Mouse (Mus musculus): Measurements from ENCODE around the gene Kbtbd4. TPM values are rescaled to one million over a fixed set of nuclear protein-coding genes. Genes with fewer than 3 reads are reported as not detected.

Gene Kbtbd4
- total RNA-seq, 2 experiments from 2014 or later, result 40.9 to 43.6 TPM

DNA sequence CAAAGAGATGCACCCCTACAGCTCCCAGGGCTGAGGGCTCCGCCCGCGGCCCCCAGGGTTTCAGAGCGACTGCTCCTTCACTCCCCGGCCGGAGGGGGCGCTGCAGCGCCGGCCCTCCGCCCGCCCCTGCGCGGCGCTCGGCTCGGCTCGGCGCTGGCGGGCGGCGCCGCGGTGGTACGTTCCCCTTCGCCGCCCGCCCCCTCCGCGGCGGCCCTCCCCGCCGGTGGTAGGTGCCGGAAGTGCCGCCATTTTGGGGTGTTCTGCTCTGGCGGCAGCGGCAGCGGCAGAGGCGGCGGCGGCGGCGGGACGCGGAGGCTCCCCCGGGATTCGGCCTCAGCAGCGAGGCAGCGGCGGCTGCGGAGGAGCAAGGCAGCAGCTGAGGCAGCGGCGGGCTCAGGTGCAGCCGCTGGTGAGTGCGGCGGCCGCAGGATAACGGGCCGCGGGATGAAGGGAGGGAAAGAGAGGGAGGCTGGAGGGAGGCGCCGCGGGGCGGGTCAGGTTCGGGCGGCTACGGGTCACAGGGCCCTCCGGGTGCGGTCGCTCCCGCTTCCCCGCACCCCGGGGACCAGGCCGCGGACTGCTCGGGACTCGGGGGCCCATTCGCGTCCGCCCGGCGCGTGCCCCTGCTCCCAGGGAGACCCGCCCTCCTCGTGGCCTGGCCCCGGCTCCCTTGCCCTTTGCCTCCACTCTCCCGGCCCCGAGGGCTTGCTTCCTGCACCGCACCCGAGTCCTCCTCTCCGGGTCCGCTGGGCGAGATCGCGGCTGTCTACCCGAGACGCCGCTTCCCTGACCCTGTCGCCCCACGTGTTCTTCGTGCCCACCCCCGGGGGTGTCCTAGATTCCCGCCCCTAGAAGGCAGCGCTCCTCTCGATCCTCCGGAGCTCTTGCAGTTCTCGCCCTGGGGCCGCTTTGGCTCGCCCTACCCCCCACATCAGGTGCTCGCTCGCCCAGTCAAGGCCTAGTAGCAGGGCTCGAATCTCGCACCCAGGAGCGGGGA lies 36.0 kb downstream of the Kbtbd4 start, which contains the start of gene Celf1:
Celf1 (plus strand) TSS at position 150 of the 997 bp plus-strand sequence.
- intact Hi-C loops (cut with DNase I), result no loop called here
- DNase-seq (ENCODE audit: extremely low spot score in 1 of 2, low spot score in 2 of 2), result peak; percentile 66 to 92

GRCm38 (mm10) chr2:90941744-90942143 lies 37.2 kb downstream of the Kbtbd4 start:
- DNase-seq (ENCODE audit: extremely low spot score in 1 of 2, low spot score in 2 of 2), result no peak
- intact Hi-C loops (cut with DNase I), result no loop called here

DNA sequence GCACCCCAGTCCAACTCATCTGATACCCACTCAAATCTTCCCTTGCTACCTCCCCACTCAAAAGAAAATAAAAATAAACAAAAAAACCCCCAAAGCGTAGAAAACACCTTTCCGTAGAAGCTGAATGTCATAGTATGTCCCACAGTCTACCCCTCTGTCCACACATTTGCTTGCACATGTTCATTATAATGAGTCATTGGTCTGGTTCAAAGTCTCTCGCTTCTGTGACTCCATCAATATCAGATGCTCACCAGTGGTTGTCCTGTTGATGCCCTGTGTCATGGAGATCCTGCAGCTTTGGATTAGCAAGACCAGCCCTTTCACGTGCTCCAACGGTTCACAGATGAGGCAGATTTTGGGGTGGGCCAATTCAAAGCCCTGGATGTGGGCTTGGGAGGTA lies 45.6 kb downstream of the Kbtbd4 start:
- intact Hi-C loops (cut with DNase I), result no loop called here
- DNase-seq (ENCODE audit: extremely low spot score in 1 of 2, low spot score in 2 of 2), result no peak

DNA sequence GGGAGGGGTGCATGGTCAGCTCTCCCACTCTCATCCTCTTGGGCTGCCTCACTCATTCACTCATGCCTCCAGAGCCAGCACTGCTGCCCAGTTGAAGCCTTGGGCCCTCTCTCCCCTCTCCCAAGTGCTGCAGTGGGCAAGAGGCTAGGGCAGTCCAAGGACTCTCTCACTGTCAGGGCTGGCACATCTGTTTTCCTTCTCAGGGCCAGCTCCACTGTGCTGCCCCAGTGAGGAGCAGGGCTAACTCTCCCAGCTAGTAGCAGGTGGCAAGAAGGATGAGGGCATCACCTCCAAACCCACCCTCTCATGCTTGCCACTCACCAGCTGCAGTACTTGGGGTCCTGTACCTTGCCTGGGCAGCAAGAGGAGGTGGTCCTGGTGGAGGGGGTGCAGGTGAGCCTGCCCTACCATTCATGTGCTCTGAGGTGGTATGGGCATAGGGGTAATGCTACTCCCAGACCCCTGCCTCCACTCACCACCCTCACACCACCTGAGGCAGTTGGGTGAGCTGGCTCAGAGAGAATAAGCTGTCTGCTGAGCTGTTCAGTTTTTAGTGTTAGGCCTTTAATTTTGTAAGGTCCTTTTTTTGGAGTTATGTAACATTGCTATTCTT lies 46.1 kb downstream of the Kbtbd4 start:
- no peak for DNase-seq (ENCODE audit: extremely low spot score in 1 of 2, low spot score in 2 of 2)
- intact Hi-C loops (cut with DNase I), result no loop called here

GRCm38 (mm10) chr2:90953461-90953860 lies 48.9 kb downstream of the Kbtbd4 start:
- intact Hi-C loops (cut with DNase I), result no loop called here
- no peak for DNase-seq (ENCODE audit: extremely low spot score in 1 of 2, low spot score in 2 of 2)

DNA sequence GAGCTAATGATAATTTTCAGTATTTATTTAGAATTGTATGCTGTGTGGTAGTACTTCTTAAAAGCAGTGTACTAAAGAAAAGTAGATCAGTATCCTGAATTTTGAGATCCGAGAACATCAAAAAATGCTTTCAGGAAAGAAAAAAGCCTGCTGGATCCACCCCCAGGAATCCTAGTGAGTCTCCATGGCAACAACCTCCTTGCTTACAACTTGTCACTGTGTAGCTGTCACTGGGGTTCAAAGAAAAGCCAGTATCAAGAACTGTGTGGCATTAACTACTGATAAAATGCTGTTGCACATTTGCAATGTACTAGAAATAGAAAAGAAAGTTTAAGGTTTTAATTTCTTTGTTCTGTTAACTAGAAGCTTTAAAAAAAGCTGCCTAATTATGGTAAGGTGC lies 51.5 kb downstream of the Kbtbd4 start:
- intact Hi-C loops (cut with DNase I), result no loop called here
- DNase-seq (ENCODE audit: extremely low spot score in 1 of 2, low spot score in 2 of 2), result no peak

DNA sequence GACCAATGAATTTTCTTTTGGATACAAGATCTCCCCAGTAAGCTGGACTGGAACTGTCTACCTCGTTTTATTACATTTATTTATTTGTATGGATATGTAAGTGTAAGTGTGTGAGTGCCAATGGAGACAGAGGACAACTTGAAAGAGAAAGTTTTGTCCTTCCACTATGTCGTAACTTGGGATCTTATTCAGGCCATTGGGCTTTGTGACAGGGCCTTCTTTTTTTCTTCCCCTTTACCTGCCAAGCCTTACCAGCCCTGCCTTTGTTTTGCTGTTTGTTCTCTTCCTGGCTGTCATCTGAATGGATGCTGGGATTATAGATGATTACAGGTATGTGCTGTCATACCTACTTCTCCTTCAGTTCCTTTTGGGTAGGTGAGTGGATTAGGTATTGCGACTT lies 54.3 kb downstream of the Kbtbd4 start:
- intact Hi-C loops (cut with DNase I), result no loop called here
- no peak for DNase-seq (ENCODE audit: extremely low spot score in 1 of 2, low spot score in 2 of 2)

DNA sequence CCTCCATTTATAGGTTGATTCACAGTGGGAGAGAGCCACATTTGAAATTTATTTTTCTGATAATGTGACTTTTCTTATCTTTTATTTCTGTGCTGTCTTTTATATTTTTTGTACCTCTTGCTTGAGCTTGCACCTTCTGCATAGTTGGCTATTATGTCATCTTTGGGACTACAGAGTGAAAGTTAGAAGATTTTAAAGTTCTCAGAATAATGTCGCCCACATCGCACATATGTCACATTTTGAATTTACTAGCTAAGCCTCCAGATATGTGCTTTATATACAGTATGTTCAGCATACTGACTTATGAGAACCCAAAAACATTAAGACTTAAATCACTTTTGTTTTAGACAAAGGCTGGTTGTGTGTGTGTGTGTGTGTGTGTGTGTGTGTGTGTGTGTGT lies 55.5 kb downstream of the Kbtbd4 start:
- no peak for DNase-seq (ENCODE audit: extremely low spot score in 1 of 2, low spot score in 2 of 2)
- intact Hi-C loops (cut with DNase I), result no loop called here

Other genes with a start within 250 kb of the Kbtbd4 start
- gene Nup160, start 227.5 kb upstream of the Kbtbd4 start, total RNA-seq (2021), result 10 to 100 TPM; 20.4 to 21.5 TPM
- 10 to 100 TPM; 77.1 to 80.6 TPM for gene Fnbp4, start 159.4 kb upstream of the Kbtbd4 start, total RNA-seq (2021)
- gene Agbl2, start 122.0 kb upstream of the Kbtbd4 start, total RNA-seq (2021), result under 1 TPM; 0.28 to 0.32 TPM
- gene Mtch2, start 57.6 kb upstream of the Kbtbd4 start, total RNA-seq (2021), result 100 to 1,000 TPM; 146 to 150 TPM
- gene C1qtnf4, start 18.9 kb upstream of the Kbtbd4 start, total RNA-seq (2021), result 100 to 1,000 TPM; 220 to 233 TPM
- 100 to 1,000 TPM; 216 to 217 TPM for gene Ndufs3, start 87 bp downstream of the Kbtbd4 start, total RNA-seq (2021)
- 100 to 1,000 TPM; 125 to 129 TPM for gene Celf1, start 35.6 kb downstream of the Kbtbd4 start, total RNA-seq (2021)
- gene Rapsn, start 130.9 kb downstream of the Kbtbd4 start, total RNA-seq (2021), result under 1 TPM; 0.24 to 0.49 TPM
- 100 to 1,000 TPM; 207 to 208 TPM for gene Psmc3, start 149.3 kb downstream of the Kbtbd4 start, total RNA-seq (2021)
- gene Slc39a13, start 165.7 kb downstream of the Kbtbd4 start, total RNA-seq (2021), result 10 to 100 TPM; 25.7 to 27.6 TPM
- 1 to 10 TPM; 5.2 to 5.6 TPM for gene Spi1, start 177.7 kb downstream of the Kbtbd4 start, total RNA-seq (2021)
- gene Mybpc3, start 213.4 kb downstream of the Kbtbd4 start, total RNA-seq (2021), result under 1 TPM; 0.51 to 0.61 TPM